Mouse (Mus musculus) urinary bladder, postnatal 36 days (tissue): Measurements from ENCODE around the gene Atg101.

ENCODE experiments used
- DNase-seq, 2 experiments: peaks; one replicate each; pipeline ENCODE4 v3.0.0; 2022; ENCODE audit warnings: low spot score in 2 of 2, mixed read lengths in 1 of 2

The Atg101 gene

GRCm38 (mm10) chr15:101283183-101283910 lies 725 bp upstream of the Atg101 start:
- peak; percentile 42 to 59 for DNase-seq

- DNase-seq = no peak
These were observed 2.2 kb downstream of the Atg101 start for GRCm38 (mm10) chr15:101286129-101286770.

GRCm38 (mm10) chr15:101287361-101287760 lies 3.3 kb downstream of the Atg101 start:
- DNase-seq = no peak

GRCm38 (mm10) chr15:101290354-101290753 lies 6.3 kb downstream of the Atg101 start:
- DNase-seq = no peak

GRCm38 (mm10) chr15:101292012-101292411 lies 7.9 kb downstream of the Atg101 start:
- peak in 1 of 2 experiments; percentile 58 for DNase-seq

- DNase-seq = no peak
These were observed 9.1 kb downstream of the Atg101 start, which contains the start of gene 6030408B16Rik for GRCm38 (mm10) chr15:101293025-101293621. TSS of gene 6030408B16Rik (plus strand) at chr15:101293212.

GRCm38 (mm10) chr15:101294028-101294894 lies 10.2 kb downstream of the Atg101 start:
- DNase-seq = no peak

GRCm38 (mm10) chr15:101295106-101295505 lies 11.0 kb downstream of the Atg101 start:
- no peak for DNase-seq

- no peak for DNase-seq
These were observed 11.5 kb downstream of the Atg101 start for GRCm38 (mm10) chr15:101295616-101296015.

- DNase-seq = no peak
These were observed 12.0 kb downstream of the Atg101 start for GRCm38 (mm10) chr15:101296091-101296490.

GRCm38 (mm10) chr15:101297988-101298387 lies 13.9 kb downstream of the Atg101 start:
- DNase-seq = no peak

GRCm38 (mm10) chr15:101298550-101298949 lies 14.5 kb downstream of the Atg101 start:
- DNase-seq = no peak

- DNase-seq = no peak
These were observed 15.4 kb downstream of the Atg101 start for GRCm38 (mm10) chr15:101299480-101299960.

- no peak for DNase-seq
These were observed 16.1 kb downstream of the Atg101 start for GRCm38 (mm10) chr15:101300128-101300527.

GRCm38 (mm10) chr15:101302201-101302600 lies 18.1 kb downstream of the Atg101 start:
- DNase-seq = no peak

- DNase-seq = no peak
These were observed 19.8 kb downstream of the Atg101 start for GRCm38 (mm10) chr15:101303830-101304229.

- DNase-seq = no peak
These were observed 22.4 kb downstream of the Atg101 start for GRCm38 (mm10) chr15:101306459-101306858.

GRCm38 (mm10) chr15:101308440-101309348 lies 24.6 kb downstream of the Atg101 start:
- DNase-seq = no peak

GRCm38 (mm10) chr15:101309493-101309892 lies 25.4 kb downstream of the Atg101 start:
- DNase-seq = no peak

- no peak for DNase-seq
These were observed 27.2 kb downstream of the Atg101 start for GRCm38 (mm10) chr15:101311087-101311770.
